Mouse (Mus musculus) cerebellum, postnatal 25 days (tissue): ENCODE measurements around the gene Dpp4.

Experiments used
- DNase-seq, 2 experiments: peaks; one replicate each; pipeline ENCODE4 v3.0.0; 2021; ENCODE audit warnings: mixed read lengths in 2 of 2

Gene Dpp4

DNA sequence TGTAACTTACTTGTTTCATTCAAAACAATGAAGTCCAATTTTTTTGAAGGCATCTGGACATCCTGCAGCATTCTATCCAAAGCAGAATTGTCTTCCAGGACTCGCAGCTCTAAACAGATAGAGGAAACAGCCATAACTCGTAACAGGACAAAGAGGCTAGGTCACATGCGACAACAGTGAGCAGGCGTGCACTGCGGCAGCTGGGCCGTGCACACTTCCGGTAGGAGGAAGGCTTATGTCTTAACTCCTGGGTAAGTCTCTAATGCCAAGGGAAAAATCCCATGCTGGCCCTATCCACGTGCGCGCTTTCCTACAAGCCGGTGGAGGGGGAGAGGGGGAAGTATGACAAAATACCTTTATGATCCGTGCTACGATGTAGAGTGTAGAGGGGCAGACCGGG lies 55.4 kb downstream of the Dpp4 start:
- DNase-seq: no peak

DNA sequence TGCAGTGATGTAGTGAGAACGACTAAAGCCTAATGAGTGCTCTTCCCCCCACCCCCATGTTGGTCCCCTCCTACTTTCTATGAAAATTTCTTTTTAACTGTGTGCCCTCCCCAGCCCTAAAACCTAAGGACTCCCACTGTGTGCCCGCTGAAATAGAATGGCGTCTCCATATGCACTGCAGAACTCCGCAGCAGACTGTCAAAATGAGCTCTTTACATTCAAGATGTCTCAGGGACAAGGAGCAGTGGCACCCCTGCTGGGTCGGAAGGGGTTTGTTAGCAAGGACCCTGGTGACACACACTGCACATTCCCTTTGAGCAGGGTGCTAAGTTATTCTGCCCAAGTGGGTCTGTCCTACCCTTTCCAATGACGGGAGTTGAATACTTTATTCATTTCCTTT lies 56.3 kb downstream of the Dpp4 start:
- no peak for DNase-seq

DNA sequence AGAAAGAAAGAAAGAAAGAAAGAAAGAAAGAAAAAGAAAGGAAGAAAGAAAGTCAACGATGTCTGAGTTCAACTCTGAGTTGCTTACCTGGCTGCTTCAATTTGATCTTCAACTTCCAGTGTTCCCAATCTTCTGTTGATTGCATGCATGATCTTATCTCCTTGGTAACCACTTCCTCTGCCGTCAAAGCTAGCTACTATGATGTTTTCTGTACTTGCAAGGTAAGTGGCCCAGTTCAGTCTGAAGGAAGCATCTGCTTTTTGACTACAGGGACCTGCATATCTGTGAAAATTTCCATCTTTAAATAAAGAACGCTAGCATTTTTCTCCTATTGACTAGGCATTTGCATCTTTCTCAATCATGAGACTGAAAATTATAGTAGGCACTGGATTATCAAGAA lies 60.0 kb downstream of the Dpp4 start:
- DNase-seq: no peak

DNA sequence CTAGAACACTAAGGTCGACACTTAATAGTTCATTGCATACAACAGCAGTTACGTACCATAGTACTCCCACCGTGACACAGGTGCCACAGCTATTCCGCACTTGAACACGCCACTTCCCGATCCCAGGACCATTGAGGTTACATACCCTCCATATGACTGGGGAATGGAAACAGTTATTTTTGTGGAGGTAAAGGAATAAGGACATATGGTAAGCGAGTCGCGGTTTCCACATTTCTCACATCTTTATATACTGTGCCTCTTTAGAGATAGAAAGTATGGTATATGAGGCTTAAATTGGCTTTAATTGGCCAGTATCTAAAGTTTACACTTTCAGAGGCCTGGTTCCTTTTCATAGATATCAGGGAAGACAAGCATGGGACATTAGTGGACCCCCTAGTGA lies 64.3 kb downstream of the Dpp4 start:
- DNase-seq: no peak

GRCm38 (mm10) chr2:62346771-62347170 lies 65.3 kb downstream of the Dpp4 start:
- no peak for DNase-seq

- no peak for DNase-seq
Measured at GRCm38 (mm10) chr2:62344367-62344766, 67.7 kb downstream of the Dpp4 start.

- DNase-seq: peak; percentile 77
Measured at GRCm38 (mm10) chr2:62341734-62342128, 70.3 kb downstream of the Dpp4 start.

DNA sequence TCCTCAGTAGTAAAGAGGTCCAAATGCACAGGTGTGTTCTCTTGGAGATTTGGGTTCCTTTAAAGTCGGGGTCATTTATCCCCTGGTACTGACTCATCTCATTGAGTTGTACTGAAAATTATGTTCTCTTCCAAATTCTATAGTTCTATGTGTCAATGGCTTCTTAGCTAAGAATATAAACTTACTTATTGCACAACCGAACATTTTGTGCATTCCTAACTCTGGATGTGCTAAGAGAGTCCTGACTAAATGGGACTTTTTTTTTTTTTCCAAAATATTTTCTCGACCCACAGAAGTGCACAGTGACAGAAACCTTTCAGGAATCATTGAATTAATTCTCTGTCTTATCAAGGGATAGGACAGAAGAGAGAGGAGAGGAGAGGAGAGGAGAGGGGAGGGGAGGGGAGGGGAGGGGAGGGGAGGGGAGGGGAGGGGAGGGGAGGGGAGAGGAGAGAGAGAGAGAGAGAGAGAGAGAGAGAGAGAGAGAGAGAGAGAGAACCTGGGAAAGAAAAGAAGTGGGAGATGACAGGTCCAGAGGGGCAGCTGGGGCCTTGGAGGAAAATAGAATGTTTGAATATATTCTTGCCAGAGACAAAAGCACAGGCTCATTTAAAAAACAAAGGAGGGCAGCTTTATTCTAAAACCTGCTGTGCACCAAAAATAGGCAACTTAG lies 70.8 kb downstream of the Dpp4 start:
- no peak for DNase-seq

DNA sequence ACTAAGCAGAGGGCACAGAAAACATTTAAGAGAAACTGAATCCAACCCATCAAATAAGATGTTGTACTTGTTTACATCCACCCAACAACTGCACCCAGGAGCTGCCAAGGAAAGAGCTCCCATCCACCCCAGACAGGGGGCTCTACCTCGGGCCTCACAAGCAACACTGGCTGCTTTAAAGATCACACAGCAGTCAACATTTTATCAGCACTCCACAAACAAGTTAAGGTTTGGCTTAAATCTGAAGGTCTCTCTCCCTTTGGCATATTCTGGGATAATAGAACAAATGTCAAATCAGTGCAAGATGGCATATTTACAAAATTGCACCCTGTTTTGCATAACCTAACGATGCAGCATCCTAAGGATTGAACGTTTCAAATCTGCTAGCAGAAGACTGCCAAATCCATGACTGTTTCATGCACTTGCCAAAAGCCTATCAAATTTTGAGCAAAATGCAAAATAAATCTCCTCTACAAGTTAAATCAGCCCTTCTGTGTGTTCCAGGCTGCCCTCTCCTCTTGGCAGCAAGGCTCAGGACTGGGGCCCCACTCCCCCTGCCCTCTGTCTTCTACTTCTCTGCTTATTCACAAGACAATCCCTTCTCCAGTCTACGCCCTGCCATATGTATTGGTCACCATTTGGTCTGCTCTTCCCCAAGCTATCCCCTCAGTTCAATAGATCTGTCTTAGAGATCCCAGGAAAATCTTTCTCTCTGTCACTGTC lies 72.6 kb downstream of the Dpp4 start:
- DNase-seq: no peak

DNA sequence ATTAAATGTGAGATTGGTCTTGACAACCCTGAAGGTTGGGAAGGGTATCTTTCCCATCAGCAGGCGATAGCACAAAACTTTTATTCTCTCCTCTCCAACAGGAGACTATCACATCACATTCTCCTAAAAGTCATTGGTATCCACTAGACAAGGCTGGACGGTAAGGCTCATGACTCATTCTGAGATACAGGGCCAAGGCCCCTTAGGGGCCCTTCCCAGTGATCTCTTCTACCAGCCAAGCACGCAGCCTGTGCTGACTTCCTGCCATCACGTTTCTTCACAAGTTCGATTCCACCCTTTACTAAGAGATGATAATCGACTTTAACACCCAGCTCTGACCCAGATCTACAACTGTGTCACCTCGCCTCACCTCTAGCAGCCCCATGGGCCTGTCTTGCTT lies 74.9 kb downstream of the Dpp4 start:
- no peak for DNase-seq

DNA sequence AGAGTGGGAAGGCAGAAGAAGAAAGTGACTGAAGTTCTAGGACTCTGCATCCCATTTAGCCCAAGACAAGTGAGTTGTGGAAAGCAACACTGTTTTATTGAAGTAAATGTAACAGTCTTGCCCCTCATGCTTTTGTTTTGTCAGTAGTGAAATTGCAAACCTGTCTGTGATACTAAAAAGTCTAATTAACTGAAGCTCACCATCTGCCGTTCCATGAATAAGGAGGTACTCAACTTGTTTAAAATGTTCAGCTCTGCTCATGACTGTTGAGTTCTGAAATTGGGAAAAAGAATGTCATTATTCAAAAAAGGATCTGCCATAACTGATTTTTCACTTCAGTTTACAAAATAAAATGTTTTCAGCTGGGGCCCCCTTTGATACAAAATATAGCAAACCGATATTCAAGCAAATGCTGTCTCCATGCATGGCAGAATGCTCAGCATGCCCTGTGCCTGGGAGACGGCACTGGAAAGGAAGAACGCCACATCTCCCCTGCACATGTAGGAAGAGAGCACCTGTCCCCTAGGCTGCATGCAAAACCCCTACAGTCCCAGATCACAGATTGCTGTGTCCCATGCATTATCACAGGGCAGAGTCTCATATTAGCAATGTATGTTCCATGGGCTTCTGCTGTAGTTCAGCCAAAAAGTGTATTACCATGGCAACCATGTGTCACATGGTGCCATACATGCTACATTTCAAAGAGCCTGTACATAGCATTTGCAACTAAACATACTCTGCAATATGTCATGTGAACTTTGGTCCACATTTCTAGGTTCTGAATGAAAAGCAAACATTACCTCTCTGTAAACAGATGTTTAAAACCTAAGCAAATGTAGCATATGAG lies 77.4 kb downstream of the Dpp4 start:
- DNase-seq: no peak

DNA sequence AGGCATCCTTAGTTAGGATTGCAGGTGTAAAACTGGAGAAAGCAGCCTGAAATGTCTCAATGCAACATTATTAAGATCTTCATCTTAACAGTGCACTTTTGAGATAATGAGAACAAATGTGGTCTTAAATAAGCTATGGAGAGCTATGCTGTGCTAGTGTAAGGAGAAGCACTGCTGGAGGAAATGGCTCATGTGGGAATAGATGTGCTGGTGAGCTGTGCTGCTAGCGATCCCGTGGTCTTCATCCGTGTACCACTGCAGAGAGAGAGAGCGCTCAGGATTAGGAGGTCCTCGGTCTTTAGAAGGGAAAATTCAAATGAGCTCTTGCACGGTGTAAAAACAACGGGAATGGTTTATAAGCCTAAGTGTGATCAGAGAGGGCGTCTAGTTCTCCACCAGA lies 79.6 kb downstream of the Dpp4 start:
- DNase-seq: no peak

DNA sequence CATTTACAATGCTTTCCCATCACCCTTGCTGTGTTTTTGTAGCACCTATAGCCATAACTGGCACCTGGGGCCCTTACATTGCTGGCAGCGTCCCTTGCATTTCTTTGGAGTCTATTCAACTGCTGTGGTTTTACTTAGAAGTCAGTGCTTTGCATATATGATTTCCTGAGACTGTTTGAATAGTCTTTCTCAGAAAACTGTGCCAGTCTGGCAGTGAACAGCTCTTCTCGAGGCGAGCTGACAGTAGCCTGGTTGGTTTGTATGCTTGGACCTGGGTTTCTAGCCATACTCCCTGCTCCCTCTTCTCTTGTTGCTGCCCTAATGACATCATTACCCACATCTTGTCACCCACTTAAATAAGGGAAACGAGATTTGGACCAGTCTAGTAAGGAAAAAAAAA lies 80.1 kb downstream of the Dpp4 start:
- no peak for DNase-seq

DNA sequence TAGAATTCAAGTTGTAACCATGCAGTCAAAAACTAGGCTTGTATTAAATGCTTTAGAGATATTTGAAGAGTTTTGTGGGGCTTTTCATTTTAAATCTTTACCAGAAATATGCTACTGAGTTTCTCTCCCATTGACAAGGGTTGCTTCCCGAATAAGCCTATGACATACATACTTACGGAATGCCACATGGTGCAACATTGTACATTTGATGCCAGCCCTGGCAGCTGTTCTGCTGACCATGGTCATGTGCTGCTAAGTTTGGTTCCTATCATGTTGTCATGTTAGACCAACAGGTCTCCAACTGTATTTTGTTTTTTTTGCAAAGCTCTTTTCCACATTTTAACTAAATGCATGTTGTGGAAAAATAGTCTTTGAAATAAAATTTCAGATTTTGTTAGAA lies 86.6 kb downstream of the Dpp4 start:
- DNase-seq: no peak

GRCm38 (mm10) chr2:62323078-62323637 lies 88.9 kb downstream of the Dpp4 start:
- peak; percentile 84 to 93 for DNase-seq

GRCm38 (mm10) chr2:62319489-62319888 lies 92.5 kb downstream of the Dpp4 start:
- no peak for DNase-seq

- no peak for DNase-seq
Measured at GRCm38 (mm10) chr2:62316930-62317329, 95.1 kb downstream of the Dpp4 start.

DNA sequence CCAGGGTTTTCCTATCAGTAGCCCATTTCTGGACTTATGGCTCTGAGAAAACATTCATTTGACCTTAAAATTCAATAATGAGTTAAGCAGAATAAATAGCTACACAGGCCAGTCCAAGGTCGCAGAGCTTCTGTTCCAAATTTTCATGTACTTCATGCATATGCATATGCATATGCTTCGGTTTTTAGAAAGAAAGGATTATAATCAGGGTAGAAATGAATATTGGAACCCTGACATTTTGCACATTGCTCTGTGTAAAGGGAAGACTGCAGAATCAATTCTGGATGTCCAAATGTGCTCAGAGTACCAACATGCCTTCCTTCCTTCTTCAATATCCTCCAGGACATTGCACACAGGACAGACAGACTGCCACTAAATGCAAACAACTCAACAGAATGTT lies 104.6 kb downstream of the Dpp4 start:
- no peak for DNase-seq

GRCm38 (mm10) chr2:62306978-62307377 lies 105.1 kb downstream of the Dpp4 start:
- DNase-seq: no peak

GRCm38 (mm10) chr2:62301716-62302115 lies 110.3 kb downstream of the Dpp4 start:
- DNase-seq: no peak

DNA sequence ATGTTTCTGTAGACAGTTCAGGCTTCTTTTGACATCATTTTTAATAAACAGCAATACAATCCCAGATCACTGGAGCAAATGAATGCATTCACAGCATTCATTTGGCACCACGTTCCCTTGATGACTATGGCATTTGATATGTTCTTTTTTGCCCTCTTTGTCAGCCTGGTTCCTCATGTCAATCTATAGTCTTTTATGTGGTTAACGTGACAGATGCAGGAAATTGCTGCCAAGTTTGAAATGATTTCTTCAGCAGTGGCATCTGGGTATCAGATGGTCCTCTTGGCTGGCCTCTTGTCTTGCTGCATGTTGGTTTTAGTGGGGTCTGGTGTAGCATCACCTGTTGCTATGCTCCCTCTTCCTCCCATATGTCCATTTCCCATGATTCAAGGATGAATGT lies 118.2 kb downstream of the Dpp4 start:
- DNase-seq: no peak

DNA sequence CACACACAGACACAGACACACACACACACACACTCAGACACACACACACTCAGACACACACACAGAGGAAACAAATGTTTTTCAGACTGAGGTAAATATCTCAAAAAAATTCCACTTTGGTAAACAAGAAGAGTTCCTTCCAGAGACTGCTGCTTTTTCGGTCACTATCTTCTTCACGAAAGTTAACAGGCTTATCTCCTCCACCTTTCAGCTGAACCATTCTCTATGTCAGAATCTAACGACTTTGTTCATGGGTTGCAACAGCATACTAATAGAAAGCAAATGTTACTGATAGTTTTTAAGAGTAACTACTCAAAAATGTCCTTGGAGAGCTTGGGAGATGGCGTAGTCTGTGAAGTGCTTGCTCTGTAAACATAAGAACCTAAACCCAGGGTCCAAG lies 124.5 kb downstream of the Dpp4 start:
- no peak for DNase-seq

DNA sequence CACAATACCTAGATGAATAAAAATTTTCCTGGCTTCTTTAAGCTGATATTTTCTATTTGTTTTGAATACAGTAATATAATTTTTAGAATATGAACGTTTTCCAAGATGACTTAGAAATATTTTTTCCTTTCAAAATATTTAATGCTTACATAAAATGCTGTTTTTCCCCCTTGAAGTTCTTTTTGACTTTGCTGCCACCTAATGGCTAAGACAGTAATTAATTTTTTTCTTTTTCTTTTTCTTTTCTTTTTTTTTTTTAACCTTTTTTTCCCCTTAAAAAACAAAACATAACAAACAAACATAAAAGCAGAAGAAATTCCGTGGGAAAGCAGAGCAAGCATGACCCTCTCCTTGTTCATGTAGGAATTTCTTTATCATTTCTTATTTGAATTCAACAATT lies 126.2 kb downstream of the Dpp4 start:
- DNase-seq: no peak

- DNase-seq: no peak
Measured at GRCm38 (mm10) chr2:62285026-62285425, 127.0 kb downstream of the Dpp4 start.
